Mouse (Mus musculus) cortical plate, adult 2 months (tissue): ENCODE measurements around the gene Iffo2.

Experiments used
- CTCF ChIP-seq: fragments of 200-500 bp; IDR thresholded peaks from 2 replicates; pipeline ENCODE4 v1.5.1; 2011; ENCODE audit warnings: mild to moderate bottlenecking, control low read depth, low read length; ENCODE audit not compliant: insufficient read depth; ENCODE audit errors: extremely low read depth
- POLR2A ChIP-seq: fragments of 200-500 bp; IDR thresholded peaks from 2 replicates; pipeline ENCODE4 v1.6.1; 2011; ENCODE audit warnings: mild to moderate bottlenecking, low read length, control low read depth; ENCODE audit not compliant: insufficient read depth; ENCODE audit errors: extremely low read depth

DNA sequence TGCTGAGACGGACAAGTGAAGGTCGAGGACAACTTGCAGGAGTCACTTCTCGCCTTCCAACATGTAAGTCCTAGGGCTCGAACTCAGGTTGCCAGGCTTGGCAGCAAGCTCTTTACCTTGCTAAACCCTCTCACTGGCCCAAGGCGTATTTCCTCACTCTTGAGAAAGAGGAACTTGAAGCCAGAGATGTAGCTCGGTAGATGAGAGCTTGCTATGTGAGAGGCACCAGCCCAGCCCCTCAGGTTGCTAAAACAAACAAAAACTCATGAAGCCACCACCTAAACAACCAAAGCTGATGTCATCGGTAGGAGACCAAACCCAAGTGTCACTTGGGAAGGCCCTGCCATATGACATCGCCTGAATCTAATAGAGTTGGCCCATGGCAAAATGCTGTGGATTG is 26.4 kb upstream of the Iffo2 start:
- no peak for TF ChIP-seq CTCF
- TF ChIP-seq POLR2A = no peak
